Mouse (Mus musculus): ENCODE results near the gene Olfr368. TPM values are rescaled to one million over a fixed set of nuclear protein-coding genes. Genes with fewer than 3 reads are reported as not detected.

The Olfr368 gene
- not detected in 2 replicates for polyA plus RNA-seq (2012; ENCODE audit: insufficient read depth, insufficient read length, missing spikeins)

DNA sequence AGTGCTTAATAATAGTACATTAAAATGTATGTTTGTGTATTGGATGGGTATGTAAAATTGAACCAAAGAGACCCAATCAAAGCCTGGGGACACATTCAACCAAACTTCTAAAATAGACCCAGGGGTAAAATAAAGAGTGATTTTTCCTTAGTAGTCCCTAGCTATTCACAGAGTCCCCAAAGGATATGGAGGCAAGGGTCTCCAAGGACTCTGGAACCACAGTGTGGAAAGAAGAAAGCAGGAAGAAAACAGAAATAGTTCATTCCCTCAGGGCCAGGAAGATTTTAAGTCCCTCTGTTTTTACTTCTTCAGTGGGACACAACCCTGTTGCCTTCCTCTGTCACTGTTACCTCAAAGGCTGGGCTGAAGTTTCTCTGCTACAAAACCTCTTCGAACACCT lies at the start of gene Olfr368:
Gene Olfr368 (plus strand): TSS at position 301 of the 400 bp plus-strand sequence.
- H3K27ac ChIP-seq (replicated peaks; ENCODE audit: low read depth, low read length), result no peak within 1 kb of the TSS
- H3K4me1 ChIP-seq (ENCODE audit: control insufficient read depth, insufficient read depth, insufficient read length, low read length), result no peaks in the 10 kb centered on the region
- no peak within 1 kb of the TSS for H3K4me3 ChIP-seq (ENCODE audit: insufficient read depth, low read depth, low read length)

DNA sequence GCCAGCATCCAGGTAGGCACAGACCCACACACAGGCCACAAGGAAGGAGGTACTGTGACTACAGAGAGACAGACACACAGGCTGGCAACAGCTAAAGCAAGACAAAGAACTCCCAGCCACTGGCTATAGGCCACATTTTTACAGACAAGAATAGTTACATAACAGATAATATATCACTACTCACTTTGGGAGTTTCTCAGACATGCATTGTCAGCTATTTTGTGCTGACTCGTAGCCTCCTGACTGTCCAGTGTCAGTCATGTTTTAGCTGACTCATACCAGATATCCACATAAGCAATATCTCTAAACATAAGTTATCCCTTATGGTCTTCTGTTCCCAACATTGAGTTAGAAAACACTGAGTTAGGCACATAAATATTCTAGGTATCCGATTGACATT lies 7.0 kb downstream of the Olfr368 start:
- Histone ChIP-seq H3K4me3 (ENCODE audit: insufficient read depth, low read depth, low read length) (no peak overlapping the region), H3K27ac (replicated peaks; ENCODE audit: low read depth, low read length) (no peak overlapping the region), H3K4me1 (ENCODE audit: control insufficient read depth, insufficient read depth, insufficient read length, low read length) (no peaks in the 10 kb centered on the region)

GRCm38 (mm10) chr2:37338497-37339187 lies 12.3 kb downstream of the Olfr368 start:
- Histone ChIP-seq H3K4me3 (ENCODE audit: insufficient read depth, low read depth, low read length) (no peak overlapping the region), H3K4me1 (ENCODE audit: control insufficient read depth, insufficient read depth, insufficient read length, low read length) (no peaks in the 10 kb centered on the region), H3K27ac (replicated peaks; ENCODE audit: low read depth, low read length) (no peak overlapping the region)

DNA sequence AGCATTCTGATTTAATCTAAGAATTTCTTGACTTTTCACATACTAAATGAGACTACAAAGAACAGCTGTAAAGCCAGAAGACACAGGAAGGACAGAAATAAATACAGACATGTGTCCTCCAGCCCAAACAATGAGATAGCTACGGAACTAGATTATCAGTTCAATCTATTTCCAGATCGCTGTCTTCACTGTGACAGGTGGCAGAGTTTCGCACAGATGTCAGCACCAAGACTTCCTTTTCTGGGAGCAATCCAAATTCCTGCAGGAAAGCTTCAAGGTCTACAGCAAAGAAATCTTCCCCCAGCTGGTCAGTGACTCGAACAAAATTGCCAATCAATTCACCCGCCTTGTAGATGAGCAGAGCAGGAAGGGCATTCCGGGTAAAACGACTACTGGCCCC lies 25.4 kb downstream of the Olfr368 start:
- H3K4me1 ChIP-seq (ENCODE audit: control insufficient read depth, insufficient read depth, insufficient read length, low read length), result no peaks in the 10 kb centered on the region
- 0 out of 2 replicates have a peak overlapping the region, but pooled peaks have one; percentile 37 for H3K27ac ChIP-seq (replicated peaks; ENCODE audit: low read depth, low read length)
- H3K4me3 ChIP-seq (ENCODE audit: insufficient read depth, low read depth, low read length), result no peak overlapping the region

DNA sequence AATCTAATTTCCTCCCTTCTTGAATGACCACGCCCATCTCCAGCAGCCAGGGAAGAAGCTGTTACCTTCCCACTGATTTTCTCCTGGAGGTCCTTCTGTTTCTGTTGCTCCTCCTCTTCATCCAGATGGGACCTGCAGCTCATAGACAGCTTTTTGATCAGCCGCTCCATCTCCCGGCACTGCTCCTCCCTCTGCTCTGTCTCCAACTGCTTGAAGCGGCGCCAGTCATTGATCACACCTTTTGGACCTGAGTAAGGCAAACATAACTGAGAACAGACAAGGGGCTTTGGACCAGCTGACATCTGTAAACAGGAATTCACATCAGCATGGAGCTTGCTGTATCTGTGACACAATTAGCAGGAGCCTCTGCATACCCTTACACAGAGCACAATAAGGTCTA lies 29.3 kb downstream of the Olfr368 start:
- H3K4me1 ChIP-seq (ENCODE audit: control insufficient read depth, insufficient read depth, insufficient read length, low read length), result no peaks in the 10 kb centered on the region
- H3K4me3 ChIP-seq (ENCODE audit: insufficient read depth, low read depth, low read length), result no peak overlapping the region
- no peak overlapping the region for H3K27ac ChIP-seq (replicated peaks; ENCODE audit: low read depth, low read length)

GRCm38 (mm10) chr2:37358633-37359540 lies 32.6 kb downstream of the Olfr368 start, which contains the start of gene Pdcl:
Pdcl (minus strand) TSS chr2:37359332.
- Histone ChIP-seq H3K27ac (replicated peaks; ENCODE audit: low read depth, low read length) (peak within 1 kb of the TSS; percentile 92), H3K4me1 (ENCODE audit: control insufficient read depth, insufficient read depth, insufficient read length, low read length) (no peaks in the 10 kb centered on the region)

GRCm38 (mm10) chr2:37359908-37360307 lies 33.6 kb downstream of the Olfr368 start:
- Histone ChIP-seq H3K4me3 (ENCODE audit: insufficient read depth, low read depth, low read length) (no peak overlapping the region), H3K4me1 (ENCODE audit: control insufficient read depth, insufficient read depth, insufficient read length, low read length) (no peaks in the 10 kb centered on the region), H3K27ac (replicated peaks; ENCODE audit: low read depth, low read length) (no peak overlapping the region)

More at GRCm38 (mm10) chr2:37358633-37359540, 32.6 kb downstream of the Olfr368 start, which contains the start of gene Pdcl:
- H3K4me3 ChIP-seq (ENCODE audit: insufficient read depth, low read depth, low read length), result peak within 1 kb of the TSS; percentile 86

- Histone ChIP-seq H3K4me3 (ENCODE audit: insufficient read depth, low read depth, low read length) (no peak overlapping the region), H3K27ac (replicated peaks; ENCODE audit: low read depth, low read length) (no peak overlapping the region), H3K4me1 (ENCODE audit: control insufficient read depth, insufficient read depth, insufficient read length, low read length) (no peaks in the 10 kb centered on the region)
Observed at GRCm38 (mm10) chr2:37370651-37371050, 44.3 kb downstream of the Olfr368 start.

DNA sequence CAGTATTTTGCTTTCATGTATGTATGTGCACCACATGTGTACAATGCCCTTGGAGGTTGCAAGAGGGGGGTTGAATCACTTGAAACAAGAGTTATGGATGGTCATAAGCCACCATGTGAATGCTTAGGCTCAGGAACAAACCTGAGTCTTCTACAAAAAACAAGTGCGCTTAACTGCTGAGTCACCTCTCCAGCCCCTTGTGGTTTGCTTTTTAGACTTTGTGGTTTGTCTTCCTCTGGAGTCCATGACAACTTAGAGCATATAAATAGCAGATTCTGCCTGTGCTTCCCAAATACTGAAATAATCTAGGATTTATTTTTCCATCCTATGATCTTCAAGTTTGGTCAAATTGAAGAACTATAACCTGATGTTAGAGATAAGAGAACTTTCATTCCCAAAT lies 49.7 kb downstream of the Olfr368 start:
- no peak overlapping the region for H3K27ac ChIP-seq (replicated peaks; ENCODE audit: low read depth, low read length)

DNA sequence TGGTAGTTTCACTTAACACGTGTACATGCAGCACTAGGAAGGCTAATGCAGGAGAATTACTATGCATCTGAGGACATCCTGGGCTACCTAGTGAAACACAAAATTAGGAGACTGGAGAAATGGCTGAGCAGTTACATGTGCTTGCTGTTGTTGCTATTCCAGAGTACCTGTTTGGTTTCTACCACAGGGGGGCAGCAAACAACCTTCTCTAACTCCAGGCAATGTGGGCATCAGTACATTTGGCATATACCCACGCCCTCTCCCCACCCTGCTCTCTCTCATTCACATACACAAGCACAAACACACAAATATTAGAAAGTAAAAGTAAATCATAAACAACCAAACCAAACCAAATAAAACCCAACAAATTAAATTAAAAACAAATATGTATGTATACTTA lies 53.9 kb downstream of the Olfr368 start:
- Histone ChIP-seq H3K4me3 (ENCODE audit: insufficient read depth, low read depth, low read length) (no peak overlapping the region), H3K4me1 (ENCODE audit: control insufficient read depth, insufficient read depth, insufficient read length, low read length) (no peaks in the 10 kb centered on the region), H3K27ac (replicated peaks; ENCODE audit: low read depth, low read length) (no peak overlapping the region)

More for the DNA sequence above, 49.7 kb downstream of the Olfr368 start:
- Histone ChIP-seq H3K4me3 (ENCODE audit: insufficient read depth, low read depth, low read length) (no peak overlapping the region), H3K4me1 (ENCODE audit: control insufficient read depth, insufficient read depth, insufficient read length, low read length) (no peaks in the 10 kb centered on the region)

Other genes with a start within 250 kb of the Olfr368 start
- gene Olfr361, start 237.2 kb upstream of the Olfr368 start, polyA plus RNA-seq (2012; ENCODE audit: insufficient read depth, insufficient read length, missing spikeins), result not detected in 2 replicates
- not detected in 2 replicates for gene Olfr362, start 208.6 kb upstream of the Olfr368 start, polyA plus RNA-seq (2012; ENCODE audit: insufficient read depth, insufficient read length, missing spikeins)
- gene Olfr364-ps1, start 187.2 kb upstream of the Olfr368 start, polyA plus RNA-seq (2012; ENCODE audit: insufficient read depth, insufficient read length, missing spikeins), result not detected in 2 replicates
- gene Olfr365, start 138.3 kb upstream of the Olfr368 start, polyA plus RNA-seq (2012; ENCODE audit: insufficient read depth, insufficient read length, missing spikeins), result not detected in 2 replicates
- not detected in 2 replicates for gene Olfr366, start 114.9 kb upstream of the Olfr368 start, polyA plus RNA-seq (2012; ENCODE audit: insufficient read depth, insufficient read length, missing spikeins)
- 19.8 and 32.1 TPM in 2 replicates for gene Pdcl, start 32.8 kb downstream of the Olfr368 start, polyA plus RNA-seq (2012; ENCODE audit: insufficient read depth, insufficient read length, missing spikeins)
- gene Rc3h2, start 96.4 kb downstream of the Olfr368 start, polyA plus RNA-seq (2012; ENCODE audit: insufficient read depth, insufficient read length, missing spikeins), result 8.0 and 12.3 TPM in 2 replicates
- 3.1 and 3.2 TPM in 2 replicates for gene Zbtb26, start 116.6 kb downstream of the Olfr368 start, polyA plus RNA-seq (2012; ENCODE audit: insufficient read depth, insufficient read length, missing spikeins)
- 6.8 and 8.7 TPM in 2 replicates for gene Zbtb6, start 116.7 kb downstream of the Olfr368 start, polyA plus RNA-seq (2012; ENCODE audit: insufficient read depth, insufficient read length, missing spikeins)
- gene Rabgap1, start 116.8 kb downstream of the Olfr368 start, polyA plus RNA-seq (2012; ENCODE audit: insufficient read depth, insufficient read length, missing spikeins), result 16.6 and 26.6 TPM in 2 replicates
- gene Gpr21, start 189.8 kb downstream of the Olfr368 start, polyA plus RNA-seq (2012; ENCODE audit: insufficient read depth, insufficient read length, missing spikeins), result not detected in 2 replicates

Data from brown adipose tissue, adult 24 weeks (tissue).